Mouse (Mus musculus): ENCODE results near the gene Flad1. TPM values are rescaled to one million over a fixed set of nuclear protein-coding genes. Genes with fewer than 3 reads are reported as not detected.
A peak's percentile ranks its signal among the peaks of the same experiment; 100 is the strongest.
"Not testable (repeated sequence)": the region's sequence is repeated elsewhere in the genome, so short reads cannot be mapped to it uniquely, and the experiment has no call there.

Flad1 gene
- polyA plus RNA-seq, 1 experiment from 2014 or later, result 29.4 TPM

DNA sequence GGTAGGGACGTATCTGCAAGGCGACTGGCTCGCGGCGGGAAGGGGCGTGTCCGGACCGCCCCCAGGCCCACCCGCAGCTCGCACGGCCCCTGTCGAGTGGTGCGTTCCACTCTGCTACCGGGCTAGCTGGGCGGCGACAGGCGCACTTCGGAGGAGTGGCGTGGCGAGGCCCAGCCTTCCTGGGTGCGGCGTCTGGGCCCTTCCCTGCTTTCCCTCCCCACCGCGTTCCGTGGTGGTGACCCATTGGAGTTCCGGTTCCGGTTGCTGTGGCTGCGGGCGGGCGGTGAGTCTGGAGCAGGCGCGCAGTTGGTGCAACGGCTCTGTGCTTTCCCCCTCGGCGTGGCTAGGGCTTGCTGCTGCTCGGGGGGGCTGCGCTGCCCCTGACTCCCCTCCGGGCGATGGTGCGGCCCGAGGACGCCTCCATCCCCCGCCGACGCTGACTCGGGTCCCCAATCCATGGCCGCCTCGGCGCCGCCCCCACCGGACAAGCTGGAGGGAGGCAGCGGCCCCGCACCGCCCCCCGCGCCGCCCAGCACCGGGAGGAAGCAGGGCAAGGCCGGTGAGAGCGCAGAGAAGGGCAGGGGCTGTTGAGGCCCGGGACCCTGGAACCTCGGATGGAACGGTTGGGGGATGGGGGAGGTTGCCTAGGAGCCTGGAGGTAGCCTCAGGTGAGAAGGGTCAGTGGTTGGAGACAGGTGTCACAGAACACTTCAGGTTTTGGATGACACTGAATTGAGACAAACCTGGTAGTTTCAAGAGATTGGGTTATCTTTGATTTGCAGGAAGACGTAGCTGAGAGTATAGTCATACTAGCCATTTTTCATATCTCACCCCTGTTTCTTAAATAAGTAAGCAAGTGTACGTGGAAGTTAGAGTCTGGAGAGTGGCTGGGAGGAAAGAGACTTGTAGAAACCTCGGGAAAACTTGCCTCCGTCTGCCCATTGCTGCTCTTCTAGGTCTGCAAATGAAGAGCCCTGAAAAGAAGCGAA, 18.8 kb upstream of the Flad1 start, which contains the start of gene Pygo2:
Pygo2 (plus strand) TSS at position 44 of the 989 bp plus-strand sequence.
- H3K9me3 ChIP-seq (ENCODE audit: control insufficient read depth, low read length), result no peaks in the 10 kb centered on the region
- H3K4me1 ChIP-seq (ENCODE audit: control insufficient read depth, insufficient read depth, low read length), result peaks cover 11% of the 10 kb centered on the region
- no peaks in the 10 kb centered on the region for H3K27me3 ChIP-seq (ENCODE audit: control insufficient read depth, insufficient read depth, low read length)
- peaks cover 11% of the 10 kb centered on the region; the same call in 1 of the 2 replicates for H3K36me3 ChIP-seq (ENCODE audit: control insufficient read depth, insufficient read depth, low read length)
- peak within 1 kb of the TSS; percentile 85 for H3K27ac ChIP-seq (ENCODE audit: low read depth, low read length)
- ATAC-seq (ENCODE audit: insufficient read depth, low FRiP score, low TSS enrichment) (peak; percentile 97), DNase-seq (ENCODE audit: low spot score) (peak; percentile 95)
- H3K9ac ChIP-seq (ENCODE audit: low read length), result peak within 1 kb of the TSS; percentile 93
- WGBS, result 3% methylated on average over 68 of the region's 68 CpGs
- H3K4me2 ChIP-seq (ENCODE audit: low read depth), result peak within 1 kb of the TSS; percentile 77
- H3K4me3 ChIP-seq (ENCODE audit: low read depth, low read length), result peak within 1 kb of the TSS; percentile 95

DNA sequence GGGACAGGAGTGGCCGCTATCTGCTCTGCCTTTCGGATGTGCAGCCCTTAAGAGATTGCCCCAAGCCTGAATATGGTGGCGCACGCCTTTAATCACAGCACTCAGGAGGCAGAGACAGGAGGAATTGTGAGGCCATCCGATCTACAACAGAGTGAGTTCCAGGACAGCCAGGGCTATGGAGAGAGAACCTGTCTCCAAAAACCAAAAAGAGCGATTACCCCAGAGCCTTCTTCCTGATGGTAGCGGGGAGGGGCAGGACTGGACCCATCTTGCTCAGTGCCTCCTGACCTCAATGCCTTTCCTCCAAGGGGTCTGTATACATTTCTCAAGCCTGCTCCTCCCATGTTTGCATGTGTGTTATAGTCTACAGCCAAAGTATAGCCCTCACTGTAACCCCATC, 17.4 kb upstream of the Flad1 start:
- H3K9me3 ChIP-seq (ENCODE audit: control insufficient read depth, low read length); H3K4me2 ChIP-seq (ENCODE audit: low read depth); H3K9ac ChIP-seq (ENCODE audit: low read length); ATAC-seq (ENCODE audit: insufficient read depth, low FRiP score, low TSS enrichment); H3K27ac ChIP-seq (ENCODE audit: low read depth, low read length); H3K36me3 ChIP-seq (ENCODE audit: control insufficient read depth, insufficient read depth, low read length); H3K27me3 ChIP-seq (ENCODE audit: control insufficient read depth, insufficient read depth, low read length); H3K4me3 ChIP-seq (ENCODE audit: low read depth, low read length); DNase-seq (ENCODE audit: low spot score): not testable (repeated sequence)
- 85% methylated on average over 7 of the region's 7 CpGs for WGBS
- peaks cover 11% of the 10 kb centered on the region for H3K4me1 ChIP-seq (ENCODE audit: control insufficient read depth, insufficient read depth, low read length)

DNA sequence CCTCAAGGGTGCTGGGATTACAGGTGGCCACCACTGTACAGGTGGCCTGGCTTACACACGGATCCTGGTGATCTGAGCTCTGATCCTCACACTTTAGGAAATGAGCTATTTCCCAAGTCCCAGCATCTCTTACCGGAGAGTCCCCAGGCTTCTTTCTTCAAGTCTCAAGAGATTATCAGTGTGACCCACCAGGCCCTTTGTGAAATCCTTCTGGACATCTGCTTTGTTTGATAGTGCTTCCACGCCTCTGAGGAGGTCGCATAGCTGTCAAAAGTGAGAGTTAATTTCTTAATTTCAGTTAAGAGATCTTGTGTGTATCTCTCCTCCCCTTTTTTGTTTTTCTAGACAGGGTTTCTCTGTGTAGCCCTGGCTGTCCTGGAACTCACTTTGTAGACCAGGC, 14.2 kb upstream of the Flad1 start:
- Histone ChIP-seq H3K4me1 (ENCODE audit: control insufficient read depth, insufficient read depth, low read length) (peaks cover 17% of the 10 kb centered on the region), H3K27me3 (ENCODE audit: control insufficient read depth, insufficient read depth, low read length) (no peaks in the 10 kb centered on the region), H3K4me2 (ENCODE audit: low read depth) (no peak overlapping the region), H3K9ac (ENCODE audit: low read length) (no peak overlapping the region), H3K36me3 (ENCODE audit: control insufficient read depth, insufficient read depth, low read length) (peaks cover 5% of the 10 kb centered on the region; the same call in 1 of the 2 replicates), H3K27ac (ENCODE audit: low read depth, low read length) (no peak overlapping the region), H3K4me3 (ENCODE audit: low read depth, low read length) (no peak overlapping the region), H3K9me3 (ENCODE audit: control insufficient read depth, low read length) (no peaks in the 10 kb centered on the region)
- no peak for DNase-seq (ENCODE audit: low spot score)
- 91% methylated on average over 4 of the region's 4 CpGs for WGBS
- no peak for ATAC-seq (ENCODE audit: insufficient read depth, low FRiP score, low TSS enrichment)

DNA sequence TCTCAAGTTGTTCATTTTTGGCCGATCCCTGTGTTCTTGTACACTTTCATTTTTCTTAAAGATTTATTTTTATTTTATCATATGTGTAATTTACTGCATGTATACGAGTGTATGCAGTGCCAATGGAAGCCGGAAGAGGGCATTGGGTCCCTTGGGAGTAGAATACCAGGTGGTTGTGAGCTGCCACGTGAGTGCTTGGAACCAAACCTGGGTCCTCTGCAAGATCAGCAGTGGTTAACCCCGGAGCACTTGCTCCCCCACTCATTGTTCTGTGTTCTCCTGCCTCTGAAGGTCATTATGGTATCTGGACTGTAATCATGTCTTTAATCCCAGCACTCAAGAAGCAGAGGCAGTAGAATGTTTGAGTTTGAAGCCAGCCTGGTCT, 13.5 kb upstream of the Flad1 start:
- Histone ChIP-seq H3K4me2 (ENCODE audit: low read depth) (no peak overlapping the region), H3K27me3 (ENCODE audit: control insufficient read depth, insufficient read depth, low read length) (no peaks in the 10 kb centered on the region), H3K9ac (ENCODE audit: low read length) (no peak overlapping the region), H3K4me1 (ENCODE audit: control insufficient read depth, insufficient read depth, low read length) (peaks cover 17% of the 10 kb centered on the region), H3K27ac (ENCODE audit: low read depth, low read length) (no peak overlapping the region), H3K36me3 (ENCODE audit: control insufficient read depth, insufficient read depth, low read length) (peaks cover 5% of the 10 kb centered on the region; the same call in 1 of the 2 replicates), H3K9me3 (ENCODE audit: control insufficient read depth, low read length) (no peaks in the 10 kb centered on the region), H3K4me3 (ENCODE audit: low read depth, low read length) (no peak overlapping the region)
- ATAC-seq (ENCODE audit: insufficient read depth, low FRiP score, low TSS enrichment), result no peak
- no peak for DNase-seq (ENCODE audit: low spot score)
- 86% methylated on average over 5 of the region's 5 CpGs for WGBS

GRCm38 (mm10) chr3:89424416-89425140, 12.9 kb upstream of the Flad1 start:
- Histone ChIP-seq H3K4me2 (ENCODE audit: low read depth) (no peak overlapping the region), H3K4me1 (ENCODE audit: control insufficient read depth, insufficient read depth, low read length) (peaks cover 22% of the 10 kb centered on the region), H3K9me3 (ENCODE audit: control insufficient read depth, low read length) (no peaks in the 10 kb centered on the region), H3K27ac (ENCODE audit: low read depth, low read length) (no peak overlapping the region), H3K9ac (ENCODE audit: low read length) (no peak overlapping the region), H3K4me3 (ENCODE audit: low read depth, low read length) (no peak overlapping the region), H3K27me3 (ENCODE audit: control insufficient read depth, insufficient read depth, low read length) (no peaks in the 10 kb centered on the region), H3K36me3 (ENCODE audit: control insufficient read depth, insufficient read depth, low read length) (peaks cover 5% of the 10 kb centered on the region; the same call in 1 of the 2 replicates)
- ATAC-seq (ENCODE audit: insufficient read depth, low FRiP score, low TSS enrichment), result no peak
- no peak for DNase-seq (ENCODE audit: low spot score)
- WGBS, result 84% methylated on average over 5 of the region's 5 CpGs

DNA sequence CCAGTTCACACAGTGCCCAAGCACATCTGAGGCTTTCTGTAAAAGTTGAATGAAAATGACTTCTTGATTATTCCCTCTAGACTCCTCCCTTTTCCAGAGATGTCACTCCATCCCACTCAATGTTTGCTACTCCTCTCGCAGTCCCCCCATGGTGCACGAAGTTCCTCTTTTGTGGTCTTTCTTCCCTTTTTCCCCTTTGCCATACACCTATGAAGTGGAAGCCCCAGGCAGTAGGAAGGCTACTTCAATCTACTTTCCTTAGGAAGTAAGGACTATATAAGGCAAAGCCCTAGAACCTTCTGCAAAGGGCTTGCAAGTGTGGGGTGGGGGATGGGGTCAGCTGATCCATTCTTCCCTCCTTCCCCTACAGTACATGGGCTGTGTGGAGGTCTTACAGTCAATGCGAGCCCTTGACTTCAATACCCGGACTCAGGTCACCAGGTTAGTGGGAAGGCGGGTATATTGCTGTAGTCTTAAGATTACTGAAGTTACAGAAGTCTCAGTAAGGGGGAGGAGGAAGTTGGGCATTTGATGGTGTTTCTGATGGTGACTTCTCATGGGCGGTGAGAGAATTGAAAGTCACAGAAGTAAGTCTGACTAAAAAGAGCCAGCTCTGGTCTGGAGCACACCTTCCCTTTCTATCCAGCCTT, 11.0 kb upstream of the Flad1 start:
- peaks cover 5% of the 10 kb centered on the region; the same call in 1 of the 2 replicates for H3K36me3 ChIP-seq (ENCODE audit: control insufficient read depth, insufficient read depth, low read length)
- H3K4me3 ChIP-seq (ENCODE audit: low read depth, low read length), result peak overlapping the region; percentile 39
- H3K9ac ChIP-seq (ENCODE audit: low read length), result no peak overlapping the region; the same call in 1 of the 2 replicates
- H3K4me1 ChIP-seq (ENCODE audit: control insufficient read depth, insufficient read depth, low read length), result peaks cover 22% of the 10 kb centered on the region
- no peak for ATAC-seq (ENCODE audit: insufficient read depth, low FRiP score, low TSS enrichment)
- no peaks in the 10 kb centered on the region for H3K9me3 ChIP-seq (ENCODE audit: control insufficient read depth, low read length)
- H3K27ac ChIP-seq (ENCODE audit: low read depth, low read length), result no peak overlapping the region
- H3K4me2 ChIP-seq (ENCODE audit: low read depth), result peak overlapping the region; percentile 58; the same call in 1 of the 2 replicates
- 76% methylated on average over 6 of the region's 6 CpGs for WGBS
- DNase-seq (ENCODE audit: low spot score), result no peak
- no peaks in the 10 kb centered on the region for H3K27me3 ChIP-seq (ENCODE audit: control insufficient read depth, insufficient read depth, low read length)

- DNase-seq (ENCODE audit: low spot score) (no peak), ATAC-seq (ENCODE audit: insufficient read depth, low FRiP score, low TSS enrichment) (no peak)
- Histone ChIP-seq H3K4me3 (ENCODE audit: low read depth, low read length) (peak overlapping the region; percentile 39), H3K27ac (ENCODE audit: low read depth, low read length) (0 out of 2 replicates have a peak overlapping the region, but pooled peaks have one; percentile 39), H3K27me3 (ENCODE audit: control insufficient read depth, insufficient read depth, low read length) (no peaks in the 10 kb centered on the region), H3K4me1 (ENCODE audit: control insufficient read depth, insufficient read depth, low read length) (peaks cover 23% of the 10 kb centered on the region), H3K4me2 (ENCODE audit: low read depth) (peak overlapping the region; percentile 58), H3K9me3 (ENCODE audit: control insufficient read depth, low read length) (no peaks in the 10 kb centered on the region), H3K9ac (ENCODE audit: low read length) (peak overlapping the region; percentile 63), H3K36me3 (ENCODE audit: control insufficient read depth, insufficient read depth, low read length) (no peaks in the 10 kb centered on the region)
- WGBS, result 5% methylated on average over 22 of the region's 22 CpGs
Observed at GRCm38 (mm10) chr3:89421810-89422473, 10.3 kb upstream of the Flad1 start.

Data from neural tube, embryonic 11.5 days (tissue).